Mouse (Mus musculus) ES-CJ7 (cell line): ENCODE measurements around the gene Mtm1.

Source experiments
- DNase-seq: peaks from one replicate; pipeline ENCODE4 v3.0.0; 2011; ENCODE audit warnings: low read depth, low spot score

Mtm1 gene

GRCm38 (mm10) chrX:71210467-71210866, at the start of gene Mtm1:
Gene Mtm1 (plus strand): TSS chrX:71210767.
- no peak for DNase-seq

- DNase-seq = no peak
These were observed 29.0 kb upstream of the Mtm1 start for GRCm38 (mm10) chrX:71181526-71181925.

- DNase-seq = no peak
These were observed 26.9 kb upstream of the Mtm1 start for GRCm38 (mm10) chrX:71183671-71184070.

- DNase-seq = no peak
These were observed 24.2 kb upstream of the Mtm1 start for GRCm38 (mm10) chrX:71186396-71186795.

- DNase-seq = no peak
These were observed 5.8 kb upstream of the Mtm1 start for GRCm38 (mm10) chrX:71204776-71205175.

- no peak for DNase-seq
These were observed 4.6 kb upstream of the Mtm1 start for GRCm38 (mm10) chrX:71205821-71206542.

GRCm38 (mm10) chrX:71206595-71206994, 4.0 kb upstream of the Mtm1 start:
- DNase-seq = no peak

GRCm38 (mm10) chrX:71212911-71213310, 2.3 kb downstream of the Mtm1 start:
- no peak for DNase-seq

- peak; percentile 95 for DNase-seq
These were observed 4.0 kb downstream of the Mtm1 start for GRCm38 (mm10) chrX:71214441-71215112.

GRCm38 (mm10) chrX:71215113-71215708, 4.6 kb downstream of the Mtm1 start:
- DNase-seq = no peak

- no peak for DNase-seq
These were observed 6.3 kb downstream of the Mtm1 start for GRCm38 (mm10) chrX:71216879-71217278.

GRCm38 (mm10) chrX:71218853-71219252, 8.3 kb downstream of the Mtm1 start:
- DNase-seq = peak; percentile 73

- no peak for DNase-seq
These were observed 10.3 kb downstream of the Mtm1 start for GRCm38 (mm10) chrX:71220896-71221295.

- no peak for DNase-seq
These were observed 12.3 kb downstream of the Mtm1 start for GRCm38 (mm10) chrX:71222648-71223408.

GRCm38 (mm10) chrX:71226881-71227280, 16.3 kb downstream of the Mtm1 start:
- DNase-seq = no peak

GRCm38 (mm10) chrX:71228200-71228599, 17.6 kb downstream of the Mtm1 start:
- no peak for DNase-seq

- DNase-seq = no peak
These were observed 20.3 kb downstream of the Mtm1 start for GRCm38 (mm10) chrX:71230847-71231246.

- DNase-seq = no peak
These were observed 45.9 kb downstream of the Mtm1 start for GRCm38 (mm10) chrX:71256422-71256821.

- no peak for DNase-seq
These were observed 50.3 kb downstream of the Mtm1 start for GRCm38 (mm10) chrX:71260857-71261256.

GRCm38 (mm10) chrX:71264316-71264715, 53.7 kb downstream of the Mtm1 start:
- no peak for DNase-seq

GRCm38 (mm10) chrX:71268972-71269371, 58.4 kb downstream of the Mtm1 start:
- no peak for DNase-seq

GRCm38 (mm10) chrX:71274150-71274549, 63.6 kb downstream of the Mtm1 start:
- DNase-seq = no peak
